Mouse (Mus musculus) lung, postnatal 36 days (tissue): ENCODE results near the gene RPS10-NUDT3.
A peak's percentile ranks its signal among the peaks of the same experiment; 100 is the strongest.

Source experiments
- DNase-seq: peaks from one replicate; pipeline ENCODE4 v3.0.0; 2022; ENCODE audit warnings: mixed read lengths

RPS10-NUDT3 gene

DNA sequence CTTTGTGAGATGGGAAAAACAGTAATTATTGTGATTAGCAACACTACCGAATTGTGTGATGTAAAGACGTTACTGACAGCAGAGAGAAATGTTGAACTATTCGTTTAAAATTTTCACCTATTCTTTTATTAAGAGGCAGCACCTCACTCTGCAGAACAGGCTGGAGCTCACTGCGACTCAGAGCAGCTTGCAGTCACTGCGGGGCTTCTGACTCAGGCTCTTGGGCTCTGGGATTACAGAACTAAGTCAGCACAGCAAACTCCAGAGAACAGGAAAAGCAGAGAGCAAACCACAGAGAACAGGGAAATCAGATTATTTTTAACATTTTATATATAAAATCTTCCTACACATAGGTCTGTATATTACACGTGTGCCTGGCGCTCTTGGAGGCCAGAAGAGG lies 25.4 kb downstream of the RPS10-NUDT3 start:
- no peak for DNase-seq

DNA sequence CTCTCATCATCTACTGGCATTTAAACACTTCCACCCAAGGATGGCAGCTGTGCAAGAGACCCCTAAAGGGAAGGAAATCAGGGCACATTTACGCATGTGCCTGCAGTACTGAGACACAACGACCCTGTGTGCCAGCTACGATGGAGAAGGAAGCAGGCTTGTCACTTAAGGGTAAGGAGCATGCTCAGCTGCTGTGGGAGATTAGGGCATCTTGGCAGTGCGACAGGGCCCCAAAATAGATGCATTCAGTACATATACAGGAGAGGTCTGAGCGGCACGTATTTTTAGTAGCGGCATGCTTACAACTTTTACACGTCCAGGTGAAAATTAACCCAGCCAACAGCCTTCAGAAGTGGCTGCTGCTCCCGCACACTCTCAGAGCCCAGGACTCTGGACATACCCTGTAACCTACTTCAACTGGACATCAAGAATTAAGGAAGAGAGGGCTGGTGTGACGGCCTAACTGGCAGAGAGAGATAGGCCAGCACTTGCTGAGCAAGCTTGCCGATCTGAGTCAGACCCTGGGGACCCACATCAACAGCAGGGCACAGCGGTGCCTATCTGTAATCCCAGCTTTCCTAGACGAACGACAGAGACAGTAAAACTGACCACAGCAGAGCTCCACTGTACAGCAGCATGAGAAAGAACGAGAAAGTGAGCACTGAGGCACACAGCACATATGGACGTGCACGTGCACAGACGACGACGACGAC lies 31.3 kb downstream of the RPS10-NUDT3 start:
- DNase-seq: no peak

GRCm38 (mm10) chr17:27603036-27603435 lies 32.0 kb downstream of the RPS10-NUDT3 start:
- no peak for DNase-seq

- DNase-seq: no peak
These were observed 34.2 kb downstream of the RPS10-NUDT3 start for GRCm38 (mm10) chr17:27600869-27601268.

- DNase-seq: no peak
These were observed 34.7 kb downstream of the RPS10-NUDT3 start for GRCm38 (mm10) chr17:27600286-27600685.

GRCm38 (mm10) chr17:27596376-27597190 lies 38.4 kb downstream of the RPS10-NUDT3 start:
- no peak for DNase-seq

DNA sequence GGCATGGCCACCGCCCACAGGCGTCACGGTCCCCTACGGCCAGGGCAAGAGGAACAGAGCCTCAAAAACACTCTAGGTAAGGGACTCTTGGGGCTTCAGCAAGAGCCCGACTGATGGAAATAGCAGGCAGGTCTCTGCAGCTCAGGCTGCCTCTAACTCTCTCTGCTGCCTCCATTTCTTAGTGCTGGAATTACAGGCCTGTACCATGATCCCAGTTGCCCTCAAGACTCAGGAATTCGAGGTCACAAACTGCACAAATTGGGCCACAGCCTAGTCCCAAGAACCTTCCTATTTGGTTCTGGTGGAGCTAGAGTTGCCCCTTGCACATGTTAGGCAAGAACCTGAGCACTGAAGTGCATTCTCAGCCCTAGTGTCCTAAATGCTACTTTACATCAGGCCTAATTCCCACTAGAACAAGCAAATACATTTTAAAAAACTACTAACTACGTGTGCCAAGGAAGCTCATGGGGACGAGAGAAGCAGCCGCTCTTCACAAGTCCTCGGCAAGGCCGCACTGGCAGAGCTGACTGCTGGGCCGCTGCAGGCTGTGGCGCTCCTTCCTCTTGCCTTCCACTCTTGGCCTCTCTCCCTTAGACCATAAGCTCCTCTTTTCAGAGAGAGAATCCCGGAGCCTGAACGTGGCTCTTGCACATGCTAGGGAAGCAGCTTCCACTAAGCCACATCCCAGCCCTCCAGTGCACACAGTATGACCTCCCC lies 39.2 kb downstream of the RPS10-NUDT3 start:
- no peak for DNase-seq

DNA sequence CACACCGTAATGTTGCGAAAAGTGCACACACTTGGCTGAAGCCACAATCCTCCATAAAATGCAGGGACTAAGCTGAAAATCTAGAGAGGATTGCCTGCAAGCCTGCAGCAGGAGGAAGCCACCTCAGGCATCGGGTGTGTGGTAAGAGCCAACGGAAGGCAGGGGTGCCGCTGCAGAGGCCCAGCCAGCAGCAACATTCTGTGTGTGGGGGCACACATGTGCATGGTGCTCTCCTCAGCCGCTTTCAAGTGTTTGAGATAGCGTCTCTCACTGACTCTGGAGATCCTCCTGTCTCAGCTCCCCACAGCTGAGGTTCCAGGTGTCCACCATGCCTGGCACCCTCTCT lies 42.5 kb downstream of the RPS10-NUDT3 start:
- DNase-seq: no peak

DNA sequence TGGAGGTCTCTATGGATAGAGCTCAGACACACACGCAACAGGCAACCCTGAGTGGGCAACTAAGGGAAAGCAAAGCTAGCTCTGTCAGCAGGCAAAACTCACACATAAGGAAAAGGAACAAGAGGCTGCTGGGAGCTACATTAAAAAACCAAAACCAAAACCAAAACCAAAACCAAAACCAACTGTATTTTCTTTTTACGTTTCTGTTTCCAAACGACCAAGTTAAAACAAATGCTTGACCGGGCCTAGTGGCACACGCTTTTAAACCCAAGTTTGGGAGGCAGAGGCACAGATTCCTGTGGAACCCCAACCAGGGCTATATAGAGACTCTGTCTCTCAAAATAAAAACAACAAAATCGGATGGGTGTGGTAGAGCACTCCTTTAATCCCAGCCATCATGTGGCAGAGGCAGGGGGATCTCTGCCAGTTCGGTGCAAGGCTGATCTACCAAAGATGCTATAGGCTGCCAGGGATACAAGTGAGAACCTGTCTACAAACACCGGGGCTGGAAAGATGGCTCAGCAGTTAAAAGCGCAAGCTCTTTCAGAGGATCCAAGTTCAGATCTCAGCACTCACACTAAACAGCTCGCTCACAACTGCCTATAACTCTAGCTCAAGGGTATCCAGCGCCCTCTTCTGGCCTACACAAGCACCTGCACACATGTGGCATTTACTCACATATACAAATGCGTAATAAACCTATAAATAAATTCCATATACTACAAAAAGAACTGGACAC lies 43.0 kb downstream of the RPS10-NUDT3 start:
- no peak for DNase-seq

- no peak for DNase-seq
These were observed 46.8 kb downstream of the RPS10-NUDT3 start for GRCm38 (mm10) chr17:27588231-27588630.

GRCm38 (mm10) chr17:27587252-27587651 lies 47.8 kb downstream of the RPS10-NUDT3 start:
- DNase-seq: no peak

DNA sequence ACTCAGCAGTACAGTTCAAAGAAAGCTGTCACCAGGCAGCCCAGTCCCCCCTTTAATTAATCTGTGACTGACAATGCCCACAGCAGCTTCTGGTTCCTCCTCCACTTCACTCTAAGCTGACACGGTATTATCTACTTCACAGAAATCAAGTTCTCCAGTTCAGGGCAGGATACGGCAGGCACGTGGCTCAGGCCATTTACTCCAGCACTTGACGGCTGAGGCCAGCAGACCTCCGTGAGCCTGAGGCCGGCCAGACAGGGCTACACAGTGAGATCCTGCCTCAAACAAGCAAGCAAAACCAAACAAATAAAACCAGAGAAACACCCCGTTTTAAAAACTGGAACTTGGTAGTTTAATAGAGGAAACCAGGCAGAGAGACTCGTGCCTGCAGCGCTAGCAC lies 48.4 kb downstream of the RPS10-NUDT3 start:
- DNase-seq: no peak

DNA sequence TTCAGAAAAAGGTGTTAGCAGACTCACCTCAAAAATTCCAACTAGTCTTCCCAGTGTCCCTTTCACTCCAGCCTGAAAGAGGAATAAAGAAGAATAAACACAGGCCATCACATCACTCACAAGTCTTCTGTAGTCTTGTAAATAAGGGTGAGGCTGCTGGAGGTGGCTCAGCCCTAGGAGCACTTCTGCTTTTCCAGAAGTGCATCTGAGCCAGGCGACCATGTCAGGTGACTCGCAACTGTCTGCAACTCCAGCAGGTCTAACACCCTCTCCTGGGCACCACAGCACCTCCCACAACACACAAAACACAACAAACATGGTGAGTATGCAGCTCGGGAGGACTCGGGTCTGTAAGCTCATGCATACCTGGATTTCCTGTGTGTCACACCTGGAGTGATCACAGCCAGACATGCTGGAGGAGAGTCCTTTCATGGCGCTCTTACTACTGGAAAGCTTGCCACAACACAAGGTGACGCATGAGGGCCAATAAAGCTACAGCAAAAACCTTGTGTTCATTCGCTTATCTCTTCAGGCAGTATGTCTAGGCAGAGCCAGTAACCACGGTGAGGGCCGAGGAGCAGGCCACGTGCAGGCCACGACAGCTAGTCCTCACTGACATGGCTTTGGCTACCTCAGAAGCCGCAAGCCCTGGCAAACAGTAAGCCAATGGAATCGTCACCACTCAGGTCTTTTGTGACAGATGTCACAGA lies 51.7 kb downstream of the RPS10-NUDT3 start:
- DNase-seq: no peak

DNA sequence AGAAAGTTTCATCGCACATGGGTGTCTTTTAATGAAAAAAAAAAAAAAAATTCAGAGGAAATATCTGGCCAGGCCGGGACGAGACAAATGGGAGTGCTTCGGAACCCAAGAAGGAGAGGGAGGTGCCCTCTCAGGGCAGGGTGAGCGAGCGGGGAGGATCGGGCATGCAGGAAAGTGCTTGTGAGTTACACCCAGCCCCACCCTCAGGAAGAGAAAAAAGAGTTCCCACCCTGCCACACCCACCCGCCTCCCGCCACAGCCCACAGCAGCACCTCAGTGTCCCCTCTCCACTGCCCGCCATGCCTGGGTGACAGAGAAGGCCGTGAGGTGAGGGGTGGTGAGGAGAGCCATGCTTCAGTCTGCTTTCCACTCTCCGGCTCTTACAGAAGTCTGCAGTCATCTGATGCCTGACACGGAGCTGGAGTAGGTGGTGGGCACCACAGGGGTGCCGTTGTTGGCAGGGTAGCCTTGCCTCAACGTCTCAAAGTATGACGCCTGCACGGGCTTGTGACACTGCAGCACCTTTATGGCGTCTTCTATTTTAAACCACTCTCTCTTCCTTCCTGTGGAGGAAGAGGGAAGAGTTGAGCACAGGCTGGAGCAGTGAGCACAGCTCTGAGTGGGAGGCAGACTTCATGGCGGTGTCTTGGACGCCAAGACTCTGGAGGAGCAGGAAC lies 54.5 kb downstream of the RPS10-NUDT3 start:
- no peak for DNase-seq

GRCm38 (mm10) chr17:27579816-27580215 lies 55.2 kb downstream of the RPS10-NUDT3 start:
- DNase-seq: no peak

- DNase-seq: no peak
These were observed 56.5 kb downstream of the RPS10-NUDT3 start for GRCm38 (mm10) chr17:27578487-27578886.

DNA sequence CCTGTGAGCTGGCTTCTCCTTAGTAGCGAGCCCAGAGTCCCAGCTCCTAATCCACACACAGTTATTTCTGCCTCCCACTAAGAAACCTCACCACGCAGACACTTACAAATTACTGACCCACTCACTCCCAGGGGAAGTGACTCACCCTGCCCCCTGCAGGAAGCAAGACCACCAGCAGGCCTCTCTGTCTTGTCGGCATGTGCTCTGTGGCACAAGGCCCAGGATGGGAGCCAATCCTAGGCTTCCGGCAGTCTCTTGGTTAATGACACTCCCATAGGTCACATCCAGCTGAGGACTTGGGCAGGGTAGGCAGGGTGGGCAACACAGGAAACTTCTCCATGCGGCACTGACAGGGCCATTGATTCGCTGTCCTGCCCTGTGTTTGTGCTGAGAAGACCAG lies 57.6 kb downstream of the RPS10-NUDT3 start:
- DNase-seq: no peak

DNA sequence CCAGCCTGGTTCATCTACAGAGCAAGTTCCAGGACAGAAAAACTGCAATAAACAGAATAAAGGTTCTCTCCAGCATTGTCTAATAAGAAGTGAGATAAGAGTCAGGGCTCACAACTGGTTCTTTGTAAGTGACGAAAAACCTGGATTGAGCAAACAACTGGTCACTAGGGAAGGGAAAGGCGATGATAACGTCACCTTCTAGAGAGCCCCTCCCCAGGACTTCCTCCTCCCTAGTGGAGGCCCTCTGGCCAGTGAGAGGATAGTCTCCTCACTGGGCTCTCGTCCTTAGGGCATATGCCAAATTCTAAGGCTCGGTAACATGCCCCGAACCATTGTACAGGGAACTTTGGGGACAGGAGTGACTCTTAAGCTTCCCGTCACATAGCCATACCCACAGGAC lies 59.0 kb downstream of the RPS10-NUDT3 start:
- no peak for DNase-seq

- no peak for DNase-seq
These were observed 59.8 kb downstream of the RPS10-NUDT3 start for GRCm38 (mm10) chr17:27575116-27575776.

DNA sequence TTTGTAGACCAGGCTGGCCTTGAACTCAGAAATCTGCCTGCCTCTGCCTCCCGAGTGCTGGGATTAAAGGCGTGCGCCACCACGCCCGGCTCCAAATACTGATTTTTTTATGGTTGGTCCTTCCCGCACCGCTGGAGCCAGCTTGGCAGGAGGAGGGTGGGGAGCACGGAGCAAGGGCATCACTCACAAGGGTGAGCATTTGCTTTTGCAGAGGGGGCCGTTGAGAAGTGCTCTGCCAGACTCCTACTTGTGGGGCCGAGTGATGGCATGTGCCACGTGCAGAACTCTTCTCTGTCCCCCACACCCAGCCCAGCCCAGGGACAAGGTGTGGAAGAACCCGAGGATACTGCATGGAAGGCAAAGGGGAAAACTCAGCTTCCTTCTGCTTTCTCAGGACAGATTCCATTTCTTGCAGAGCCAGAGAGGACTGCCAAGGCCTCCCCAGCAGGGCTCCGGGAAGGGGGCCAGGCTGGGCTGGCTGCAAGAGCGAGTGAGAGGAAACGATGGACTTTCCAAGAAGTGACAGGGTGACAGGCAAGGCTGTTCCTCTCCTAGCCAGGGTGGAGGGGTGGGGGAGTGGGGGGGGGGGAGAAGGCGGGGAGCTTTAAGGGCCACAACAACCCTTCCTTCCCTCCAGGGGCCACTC lies 60.4 kb downstream of the RPS10-NUDT3 start:
- DNase-seq: peak; percentile 67
